Mouse (Mus musculus) limb, embryonic 15.5 days (tissue): ENCODE results near the gene Hibadh. TPM values are rescaled to one million over a fixed set of nuclear protein-coding genes. Genes with fewer than 3 reads are reported as not detected.
"Not testable (repeated sequence)": the region's sequence is repeated elsewhere in the genome, so short reads cannot be mapped to it uniquely, and the experiment has no call there.

ENCODE experiments used
- ATAC-seq: fragments of 200-750 bp; cut with Nextera tagmentation; 2 replicates; pipeline ENCODE4 v1.8.0; 2017; ENCODE audit warnings: low read depth, moderate TSS enrichment; ENCODE audit not compliant: insufficient number of reproducible peaks, low FRiP score, low TSS enrichment
- H3K27ac ChIP-seq: fragments of 300-500 bp; sonication (generic); 2 replicates; pipeline ENCODE4 v1.5.1; 2015; ENCODE audit warnings: moderate library complexity, mild to moderate bottlenecking, inconsistent platforms
- H3K27me3 ChIP-seq: fragments of 300-500 bp; sonication (generic); 2 replicates; pipeline ENCODE4 v1.6.1; 2015; ENCODE audit warnings: inconsistent platforms
- H3K36me3 ChIP-seq: fragments of 300-500 bp; sonication (generic); 2 replicates; pipeline ENCODE4 v1.6.1; 2015; ENCODE audit warnings: inconsistent platforms
- H3K4me1 ChIP-seq: fragments of 300-500 bp; sonication (generic); 2 replicates; pipeline ENCODE4 v1.6.1; 2015; ENCODE audit warnings: inconsistent platforms
- H3K4me2 ChIP-seq: fragments of 300-500 bp; sonication (generic); 2 replicates; pipeline ENCODE4 v1.6.1; 2015; ENCODE audit warnings: mild to moderate bottlenecking, inconsistent platforms
- H3K4me3 ChIP-seq: fragments of 300-500 bp; sonication (generic); 2 replicates; pipeline ENCODE4 v1.5.1; 2015; ENCODE audit warnings: mild to moderate bottlenecking, inconsistent platforms
- H3K9ac ChIP-seq: fragments of 300-500 bp; sonication (generic); 2 replicates; pipeline ENCODE4 v1.6.1; 2015; ENCODE audit warnings: inconsistent platforms
- H3K9me3 ChIP-seq: fragments of 300-500 bp; sonication (generic); 2 replicates; pipeline ENCODE4 v1.6.1; 2016; ENCODE audit warnings: inconsistent platforms
- WGBS: fragments of 180-500 bp; shearing (Covaris S2); methylation state at CpG from one replicate; pipeline ENCODE4 v1.1.7; 2015; 5-methylcytosine and 5-hydroxymethylcytosine counted together
- polyA plus RNA-seq: library from polyadenylated mRNA; unstranded; fragments of >200 nt; fragmentation: Nextera tagmentation; extraction: Ambion mirVana; gene quantifications from 2 replicates; pipeline ENCODE4 v1.2.1, GENCODE M21; 2015

Gene Hibadh
- polyA plus RNA-seq, 1 experiment from 2014 or later, result 85.9 TPM

- H3K4me3 ChIP-seq, H3K4me2 ChIP-seq, H3K36me3 ChIP-seq, H3K27ac ChIP-seq, H3K9me3 ChIP-seq, ATAC-seq, H3K27me3 ChIP-seq, H3K9ac ChIP-seq: not testable (repeated sequence)
- H3K4me1 ChIP-seq, result peaks cover 16% of the 10 kb centered on the region
- 54% methylated on average over 2 of the region's 2 CpGs for WGBS
Observed at GRCm38 (mm10) chr6:52669878-52670277, 29.7 kb upstream of the Hibadh start.

GRCm38 (mm10) chr6:52667641-52668040, 27.5 kb upstream of the Hibadh start:
- Histone ChIP-seq H3K9ac (no peak overlapping the region), H3K27me3 (no peaks in the 10 kb centered on the region), H3K4me1 (peaks cover 4% of the 10 kb centered on the region), H3K9me3 (no peaks in the 10 kb centered on the region), H3K27ac (no peak overlapping the region), H3K4me2 (no peak overlapping the region), H3K36me3 (no peaks in the 10 kb centered on the region), H3K4me3 (no peak overlapping the region)
- WGBS, result 29% methylated on average over 3 of the region's 3 CpGs
- ATAC-seq, result no peak

DNA sequence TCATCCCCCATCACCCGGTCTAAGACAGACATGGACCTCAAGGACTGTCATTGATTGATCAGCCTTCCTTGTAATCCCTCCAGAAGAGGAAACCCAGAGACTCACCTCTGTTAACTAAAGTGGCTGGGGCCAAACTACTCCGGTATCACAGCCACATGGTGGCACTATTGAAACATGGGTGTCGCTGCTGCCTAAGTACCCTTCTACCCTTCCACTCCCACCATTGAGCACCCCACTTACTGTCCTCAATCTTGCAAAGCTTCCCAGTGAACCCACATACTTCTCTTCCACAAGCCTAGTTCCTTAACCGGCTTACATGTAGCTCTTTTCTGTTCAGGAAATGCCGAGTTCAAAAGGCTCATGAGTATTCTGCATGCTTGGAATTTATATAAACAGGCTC, 22.8 kb upstream of the Hibadh start:
- no peak overlapping the region for H3K4me2 ChIP-seq
- H3K36me3 ChIP-seq, result no peaks in the 10 kb centered on the region
- H3K27ac ChIP-seq, result no peak overlapping the region
- ATAC-seq, result no peak
- H3K9ac ChIP-seq, result no peak overlapping the region
- 21% methylated on average over 5 of the region's 5 CpGs for WGBS
- no peaks in the 10 kb centered on the region for H3K9me3 ChIP-seq
- no peaks in the 10 kb centered on the region for H3K27me3 ChIP-seq
- H3K4me1 ChIP-seq, result peaks cover 4% of the 10 kb centered on the region
- H3K4me3 ChIP-seq, result no peak overlapping the region

GRCm38 (mm10) chr6:52655266-52655665, 15.1 kb upstream of the Hibadh start:
- Histone ChIP-seq H3K27me3 (no peaks in the 10 kb centered on the region), H3K36me3 (no peaks in the 10 kb centered on the region), H3K4me1 (no peaks in the 10 kb centered on the region), H3K27ac (no peak overlapping the region), H3K4me3 (no peak overlapping the region), H3K4me2 (no peak overlapping the region), H3K9me3 (no peaks in the 10 kb centered on the region), H3K9ac (no peak overlapping the region)
- WGBS, result 77% methylated on average over 4 of the region's 4 CpGs
- ATAC-seq, result no peak

DNA sequence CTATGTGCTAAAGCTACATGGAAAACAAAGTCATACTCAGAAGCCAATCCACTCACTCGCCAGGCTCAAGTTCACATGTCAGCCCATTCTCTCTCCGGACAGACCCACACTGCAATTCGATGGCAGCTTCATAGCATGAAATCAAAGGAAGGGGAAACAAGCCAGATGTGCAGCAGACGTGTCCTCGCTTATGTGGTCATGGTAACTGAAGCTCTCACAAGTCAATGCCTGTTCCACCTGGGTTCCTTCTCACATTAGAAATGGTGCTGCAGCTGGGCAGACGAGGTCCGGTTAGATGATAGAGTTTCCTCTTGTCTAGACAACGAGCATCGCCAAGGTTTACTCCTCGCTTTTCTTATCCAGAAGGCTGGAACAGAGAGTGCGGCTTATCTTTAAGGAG, 8.6 kb upstream of the Hibadh start:
- H3K27me3 ChIP-seq, result no peaks in the 10 kb centered on the region
- 57% methylated on average over 11 of the region's 11 CpGs for WGBS
- no peak overlapping the region for H3K27ac ChIP-seq
- H3K36me3 ChIP-seq, result no peaks in the 10 kb centered on the region
- H3K9ac ChIP-seq, result no peak overlapping the region
- no peaks in the 10 kb centered on the region for H3K4me1 ChIP-seq
- H3K4me2 ChIP-seq, result no peak overlapping the region
- ATAC-seq, result no peak
- no peaks in the 10 kb centered on the region for H3K9me3 ChIP-seq
- no peak overlapping the region for H3K4me3 ChIP-seq

- no peak overlapping the region for H3K4me2 ChIP-seq
- ATAC-seq, result no peak
- no peaks in the 10 kb centered on the region for H3K27me3 ChIP-seq
- H3K9me3 ChIP-seq, result no peaks in the 10 kb centered on the region
- no peak overlapping the region for H3K9ac ChIP-seq
- H3K4me1 ChIP-seq, result no peaks in the 10 kb centered on the region
- H3K27ac ChIP-seq, result no peak overlapping the region
- H3K4me3 ChIP-seq, result no peak overlapping the region
- WGBS, result 82% methylated on average over 6 of the region's 6 CpGs
- H3K36me3 ChIP-seq, result no peaks in the 10 kb centered on the region
Observed at GRCm38 (mm10) chr6:52648031-52648430, 7.8 kb upstream of the Hibadh start.

DNA sequence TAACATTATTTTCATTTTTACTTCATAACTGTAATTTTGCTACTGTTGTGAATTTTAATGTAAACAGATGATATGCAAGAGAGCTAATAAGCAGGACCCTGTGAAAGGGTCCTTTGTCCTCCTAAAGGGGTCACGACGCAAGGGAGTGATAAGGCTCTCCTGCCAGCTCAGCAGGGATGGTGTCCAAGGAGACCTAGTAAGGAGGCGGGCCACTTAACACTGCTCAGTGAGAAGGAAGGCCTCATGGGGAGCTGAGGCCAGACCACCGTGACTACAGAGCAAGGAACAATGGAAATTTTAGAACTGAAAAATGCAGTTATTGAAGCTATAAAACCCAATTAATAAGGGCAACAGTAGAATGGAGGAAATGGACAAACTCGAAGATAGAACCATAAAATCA, 5.7 kb upstream of the Hibadh start:
- Histone ChIP-seq H3K27ac (no peak overlapping the region), H3K27me3 (no peaks in the 10 kb centered on the region), H3K4me1 (no peaks in the 10 kb centered on the region), H3K9me3 (no peaks in the 10 kb centered on the region), H3K4me2 (no peak overlapping the region), H3K9ac (no peak overlapping the region), H3K36me3 (no peaks in the 10 kb centered on the region), H3K4me3 (no peak overlapping the region)
- ATAC-seq, result no peak
- WGBS, result 44% methylated on average over 5 of the region's 5 CpGs

GRCm38 (mm10) chr6:52642152-52642551, 2.0 kb upstream of the Hibadh start:
- H3K9ac ChIP-seq, result no peak overlapping the region
- no peak overlapping the region for H3K4me3 ChIP-seq
- H3K36me3 ChIP-seq, result no peaks in the 10 kb centered on the region
- H3K4me1 ChIP-seq, result no peaks in the 10 kb centered on the region
- no peak overlapping the region for H3K4me2 ChIP-seq
- 11% methylated on average over 7 of the region's 7 CpGs for WGBS
- no peaks in the 10 kb centered on the region for H3K9me3 ChIP-seq
- H3K27ac ChIP-seq, result no peak overlapping the region
- ATAC-seq, result no peak
- H3K27me3 ChIP-seq, result no peaks in the 10 kb centered on the region

DNA sequence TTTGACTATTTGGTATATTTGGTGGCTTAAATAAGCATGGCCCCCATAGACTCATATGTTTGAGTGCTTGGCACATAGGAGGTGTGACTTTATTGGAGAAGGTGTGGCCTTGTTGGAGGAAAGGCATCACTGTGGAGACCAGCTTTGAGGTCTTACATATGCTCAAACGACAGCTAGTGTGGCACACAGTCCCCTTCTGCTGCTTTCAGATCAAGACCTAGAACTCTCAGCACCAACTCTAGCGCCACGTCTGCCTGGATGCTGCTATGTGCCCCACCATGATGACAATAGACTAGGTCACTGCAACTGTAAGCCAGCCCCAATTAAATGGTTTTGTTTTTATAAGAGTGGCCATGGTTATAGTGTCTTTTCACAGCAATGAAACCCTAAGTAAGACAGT, 887 bp upstream of the Hibadh start:
- no peak for ATAC-seq
- WGBS, result 67% methylated on average over 3 of the region's 3 CpGs
- no peaks in the 10 kb centered on the region for H3K9me3 ChIP-seq

DNA sequence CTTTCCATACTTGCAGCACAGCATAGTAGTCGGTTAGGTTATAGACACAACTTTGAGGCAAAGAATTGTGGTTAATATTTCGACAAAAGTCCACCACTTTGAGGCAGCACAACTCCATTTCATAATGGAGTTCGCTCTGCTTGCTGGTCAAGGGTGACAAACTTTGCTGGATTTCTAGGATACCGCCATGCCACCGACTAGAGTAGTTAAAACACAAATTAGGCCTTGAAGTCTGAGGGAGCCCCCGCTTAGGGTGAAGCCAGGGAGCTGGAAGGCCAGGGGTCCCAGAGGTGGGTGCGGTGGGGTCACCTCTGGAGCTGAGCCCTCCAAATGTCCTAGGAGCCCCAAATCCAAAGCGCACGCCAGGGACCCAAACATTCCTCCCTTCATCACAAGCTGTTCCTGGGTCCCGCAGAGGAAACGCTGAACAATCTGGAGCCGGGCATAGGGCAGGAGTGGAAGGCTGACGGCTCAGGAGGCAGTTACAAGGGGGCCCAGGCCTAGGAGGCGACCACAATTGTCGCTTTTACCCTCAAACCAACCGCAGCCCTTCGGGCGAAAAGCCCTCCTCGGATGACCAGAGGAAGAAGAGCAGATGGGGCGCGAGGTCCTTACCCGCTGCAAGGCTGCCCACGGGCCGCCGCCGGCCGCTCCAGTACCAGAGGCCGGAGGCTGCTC, 504 bp downstream of the Hibadh start:
- H3K27me3 ChIP-seq, result no peaks in the 10 kb centered on the region
- H3K4me1 ChIP-seq, result no peaks in the 10 kb centered on the region
- peak overlapping the region; percentile 79 for H3K4me3 ChIP-seq
- ATAC-seq, result peak; percentile 31; the same call in 1 of the 2 replicates
- WGBS, result 2% methylated on average over 25 of the region's 28 CpGs
- no peaks in the 10 kb centered on the region for H3K9me3 ChIP-seq
- no peaks in the 10 kb centered on the region for H3K36me3 ChIP-seq
- H3K9ac ChIP-seq, result peak overlapping the region; percentile 76
- H3K4me2 ChIP-seq, result peak overlapping the region; percentile 71
- peak overlapping the region; percentile 75 for H3K27ac ChIP-seq

More for the DNA sequence above, 887 bp upstream of the Hibadh start:
- Histone ChIP-seq H3K4me2 (no peak overlapping the region), H3K36me3 (no peaks in the 10 kb centered on the region), H3K4me3 (no peak overlapping the region), H3K9ac (no peak overlapping the region), H3K4me1 (no peaks in the 10 kb centered on the region), H3K27ac (no peak overlapping the region), H3K27me3 (no peaks in the 10 kb centered on the region)

GRCm38 (mm10) chr6:52638471-52639185, 1.6 kb downstream of the Hibadh start:
- H3K4me3 ChIP-seq, result no peak overlapping the region
- H3K9me3 ChIP-seq, result no peaks in the 10 kb centered on the region
- H3K27ac ChIP-seq, result no peak overlapping the region
- H3K4me1 ChIP-seq, result no peaks in the 10 kb centered on the region
- H3K9ac ChIP-seq, result no peak overlapping the region
- H3K4me2 ChIP-seq, result no peak overlapping the region; the same call in 1 of the 2 replicates
- 58% methylated on average over 1 of the region's 1 CpGs for WGBS
- H3K27me3 ChIP-seq, result no peaks in the 10 kb centered on the region
- H3K36me3 ChIP-seq, result no peaks in the 10 kb centered on the region
- no peak for ATAC-seq

DNA sequence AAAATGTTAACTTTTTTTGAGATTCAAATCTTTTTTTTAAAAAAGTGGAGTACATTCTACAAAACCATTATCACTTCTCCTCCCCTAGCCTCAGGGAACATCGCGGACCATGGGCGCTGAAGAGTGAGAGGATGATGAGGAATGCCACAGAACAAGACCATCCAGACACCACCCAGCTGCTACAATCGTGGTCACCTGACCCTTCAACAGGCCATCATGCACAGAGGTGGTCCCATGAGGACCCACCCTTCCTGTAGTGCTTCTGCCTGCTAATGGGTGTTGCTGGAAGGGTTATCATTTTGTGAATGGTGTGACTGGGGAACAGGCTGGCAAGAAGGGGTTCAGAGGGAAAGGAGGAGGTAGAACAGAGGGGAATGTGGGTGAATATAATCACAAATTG, 2.9 kb downstream of the Hibadh start:
- H3K36me3 ChIP-seq, result no peaks in the 10 kb centered on the region
- no peak overlapping the region for H3K27ac ChIP-seq
- no peak for ATAC-seq
- no peaks in the 10 kb centered on the region for H3K4me1 ChIP-seq
- no peaks in the 10 kb centered on the region for H3K9me3 ChIP-seq
- H3K4me3 ChIP-seq, result no peak overlapping the region
- no peak overlapping the region for H3K9ac ChIP-seq
- H3K27me3 ChIP-seq, result no peaks in the 10 kb centered on the region
- WGBS, result 78% methylated on average over 4 of the region's 4 CpGs
- H3K4me2 ChIP-seq, result no peak overlapping the region
